Mouse (Mus musculus) left cerebral cortex, adult 2 months (tissue): ENCODE measurements around the gene Nav2. TPM values are rescaled to one million over a fixed set of nuclear protein-coding genes. Genes with fewer than 3 reads are reported as not detected.

ENCODE experiments used
- DNase-seq, 2 experiments: peaks; one replicate each; pipeline ENCODE4 v3.0.0; 2021 to 2022; ENCODE audit warnings: low spot score in 2 of 2, mixed read lengths in 1 of 2; ENCODE audit errors: extremely low spot score in 1 of 2
- H3K27ac ChIP-seq: fragments of 200-600 bp; 2 replicates; pipeline ENCODE4 v1.8.1; 2022
- H3K4me3 ChIP-seq: fragments of 200-600 bp; 2 replicates; pipeline ENCODE4 v1.8.1; 2022
- CTCF ChIP-seq: fragments of 200-600 bp; IDR thresholded peaks from 2 replicates; pipeline ENCODE4 v1.8.1; 2022; ENCODE audit warnings: antibody characterized with exemption, mild to moderate bottlenecking, moderate library complexity
- intact Hi-C: fragments of 180-260 bp; cut with DNase I; formaldehyde crosslinking; loops from one replicate; pipeline ENCODE4 v1.15.1; 2025
- total RNA-seq, 2 experiments: library from RNA; stranded (reverse); gene quantifications; 2 replicates each; pipeline ENCODE4 v1.2.3; 2021

Gene Nav2
- total RNA-seq, 2 experiments from 2014 or later: 102 to 119 TPM

GRCm38 (mm10) chr7:49257234-49257906, 348.9 kb downstream of the Nav2 start:
- TF ChIP-seq CTCF: no peak
- Histone ChIP-seq H3K4me3 (no peak overlapping the region), H3K27ac (peak overlapping the region; percentile 86)
- intact Hi-C loops: loop anchor here (10.0 kb wide), 1 partner anchor 307 kb away; no protein-coding TSS in a partner anchor
- no peak for DNase-seq

- no peak for TF ChIP-seq CTCF
- intact Hi-C loops: loop anchor here (10.0 kb wide), 1 partner anchor 307 kb away; no protein-coding TSS in a partner anchor
Observed at GRCm38 (mm10) chr7:49258088-49258487, 349.6 kb downstream of the Nav2 start.

GRCm38 (mm10) chr7:49261941-49262511, 353.5 kb downstream of the Nav2 start:
- no peak for DNase-seq
- H3K27ac ChIP-seq: peak overlapping the region; percentile 33
- intact Hi-C loops: no loop called here
- no peak for TF ChIP-seq CTCF
- H3K4me3 ChIP-seq: no peak overlapping the region

More at GRCm38 (mm10) chr7:49258088-49258487, 349.6 kb downstream of the Nav2 start:
- Histone ChIP-seq H3K4me3 (no peak overlapping the region), H3K27ac (peak overlapping the region; percentile 86)
- no peak for DNase-seq

- intact Hi-C loops: loop anchor here (2.0 to 5.0 kb wide), 2 partner anchors 76 to 101 kb away; no protein-coding TSS in a partner anchor
- TF ChIP-seq CTCF: no peak
- Histone ChIP-seq H3K27ac (peak overlapping the region; percentile 87), H3K4me3 (no peak overlapping the region)
- DNase-seq: no peak
Observed at GRCm38 (mm10) chr7:49266422-49266821, 357.9 kb downstream of the Nav2 start.

- intact Hi-C loops: loop anchor here (2.0 to 5.0 kb wide), 2 partner anchors 77 to 100 kb away; no protein-coding TSS in a partner anchor
- 0 out of 2 replicates have a peak overlapping the region, but pooled peaks have one; percentile 13 for H3K4me3 ChIP-seq
- TF ChIP-seq CTCF: no peak
- H3K27ac ChIP-seq: peak overlapping the region; percentile 87
- peak in 1 of 2 experiments; percentile 58 for DNase-seq
Observed at GRCm38 (mm10) chr7:49267621-49268325, 359.3 kb downstream of the Nav2 start.

- DNase-seq: no peak
- no peak for TF ChIP-seq CTCF
- Histone ChIP-seq H3K4me3 (0 out of 2 replicates have a peak overlapping the region, but pooled peaks have one; percentile 13), H3K27ac (peak overlapping the region; percentile 87)
- intact Hi-C loops: loop anchor here (5.0 kb wide), 1 partner anchor 99 kb away; no protein-coding TSS in a partner anchor
Observed at GRCm38 (mm10) chr7:49268401-49268921, 359.9 kb downstream of the Nav2 start.

GRCm38 (mm10) chr7:49270855-49271254, 362.3 kb downstream of the Nav2 start:
- Histone ChIP-seq H3K4me3 (no peak overlapping the region), H3K27ac (peak overlapping the region; percentile 87)
- no peak for DNase-seq
- no peak for TF ChIP-seq CTCF
- intact Hi-C loops: loop anchor here (5.0 kb wide), 1 partner anchor 151 kb away; no protein-coding TSS in a partner anchor

- intact Hi-C loops: loop anchor here (1.0 to 5.0 kb wide), 3 partner anchors 22 to 150 kb away; no protein-coding TSS in a partner anchor
- Histone ChIP-seq H3K4me3 (no peak overlapping the region), H3K27ac (peak overlapping the region; percentile 41)
- DNase-seq: peak; percentile 83 to 86
- TF ChIP-seq CTCF: peak; percentile 97
Observed at GRCm38 (mm10) chr7:49272445-49273439, 364.2 kb downstream of the Nav2 start.

- Histone ChIP-seq H3K4me3 (no peak overlapping the region), H3K27ac (peak overlapping the region; percentile 41)
- intact Hi-C loops: loop anchor here (5.0 kb wide), 1 partner anchor 148 kb away; no protein-coding TSS in a partner anchor
- no peak for DNase-seq
- no peak for TF ChIP-seq CTCF
Observed at GRCm38 (mm10) chr7:49273907-49274656, 365.6 kb downstream of the Nav2 start.

- intact Hi-C loops: loop anchor here (5.0 kb wide), 1 partner anchor 148 kb away; no protein-coding TSS in a partner anchor
- H3K27ac ChIP-seq: peak overlapping the region; percentile 56; the same call in 1 of the 2 replicates
- H3K4me3 ChIP-seq: no peak overlapping the region
- no peak for TF ChIP-seq CTCF
- no peak for DNase-seq
Observed at GRCm38 (mm10) chr7:49274676-49275075, 366.2 kb downstream of the Nav2 start.
